Mouse (Mus musculus): Measurements from ENCODE around the gene Gm49337. TPM values are rescaled to one million over a fixed set of nuclear protein-coding genes. Genes with fewer than 3 reads are reported as not detected.

The Gm49337 gene
- total RNA-seq, 2 experiments from 2014 or later: not detected

GRCm38 (mm10) chr4:116291561-116291960, 118.4 kb downstream of the Gm49337 start:
- ATAC-seq (replicated peaks; ENCODE audit: low FRiP score, poor library complexity, severe bottlenecking): no peak

GRCm38 (mm10) chr4:116293296-116293695, 120.1 kb downstream of the Gm49337 start:
- ATAC-seq (replicated peaks; ENCODE audit: low FRiP score, poor library complexity, severe bottlenecking): 0 out of 2 replicates have a peak, but pooled peaks have one; percentile 39

- no peak for ATAC-seq (replicated peaks; ENCODE audit: low FRiP score, poor library complexity, severe bottlenecking)
These were observed 127.7 kb downstream of the Gm49337 start for GRCm38 (mm10) chr4:116300878-116301355.

- no peak for ATAC-seq (replicated peaks; ENCODE audit: low FRiP score, poor library complexity, severe bottlenecking)
These were observed 131.4 kb downstream of the Gm49337 start for GRCm38 (mm10) chr4:116304551-116304950.

- no peak for ATAC-seq (replicated peaks; ENCODE audit: low FRiP score, poor library complexity, severe bottlenecking)
These were observed 144.4 kb downstream of the Gm49337 start for GRCm38 (mm10) chr4:116317575-116317974.

GRCm38 (mm10) chr4:116322127-116322526, 148.9 kb downstream of the Gm49337 start:
- ATAC-seq (replicated peaks; ENCODE audit: low FRiP score, poor library complexity, severe bottlenecking): no peak

- no peak for ATAC-seq (replicated peaks; ENCODE audit: low FRiP score, poor library complexity, severe bottlenecking)
These were observed 156.1 kb downstream of the Gm49337 start for GRCm38 (mm10) chr4:116329256-116329655.

- no peak for ATAC-seq (replicated peaks; ENCODE audit: low FRiP score, poor library complexity, severe bottlenecking)
These were observed 163.1 kb downstream of the Gm49337 start for GRCm38 (mm10) chr4:116336294-116336693.

- ATAC-seq (replicated peaks; ENCODE audit: low FRiP score, poor library complexity, severe bottlenecking): no peak
These were observed 168.9 kb downstream of the Gm49337 start for GRCm38 (mm10) chr4:116342119-116342518.

Other genes with a start within 250 kb of the Gm49337 start
- not detected in 2 replicates for gene Dmbx1, start 233.5 kb upstream of the Gm49337 start, total RNA-seq (2015; ENCODE audit: low replicate concordance)
- gene Dmbx1, start 233.5 kb upstream of the Gm49337 start, total RNA-seq (2017; ENCODE audit: low replicate concordance): not detected in 2 replicates
- 0.84 TPM in 1 of 2 replicates, not detected in the other for gene Faah, start 155.5 kb upstream of the Gm49337 start, total RNA-seq (2015; ENCODE audit: low replicate concordance)
- gene Faah, start 155.5 kb upstream of the Gm49337 start, total RNA-seq (2017; ENCODE audit: low replicate concordance): 0.64 TPM in 1 of 2 replicates, not detected in the other
- gene Nsun4, start 119.5 kb upstream of the Gm49337 start, total RNA-seq (2015; ENCODE audit: low replicate concordance): 0.84 and 3.6 TPM in 2 replicates
- 1.4 and 2.1 TPM in 2 replicates for gene Nsun4, start 119.5 kb upstream of the Gm49337 start, total RNA-seq (2017; ENCODE audit: low replicate concordance)
- gene Uqcrh, start 98.3 kb upstream of the Gm49337 start, total RNA-seq (2015; ENCODE audit: low replicate concordance): 302 and 380 TPM in 2 replicates
- gene Uqcrh, start 98.3 kb upstream of the Gm49337 start, total RNA-seq (2017; ENCODE audit: low replicate concordance): 113 and 237 TPM in 2 replicates
- gene Lrrc41, start 98.1 kb upstream of the Gm49337 start, total RNA-seq (2015; ENCODE audit: low replicate concordance): 8.3 and 9.2 TPM in 2 replicates
- gene Lrrc41, start 98.1 kb upstream of the Gm49337 start, total RNA-seq (2017; ENCODE audit: low replicate concordance): 5.4 and 11.9 TPM in 2 replicates
- 40.2 and 41.8 TPM in 2 replicates for gene Rad54l, start 49.7 kb upstream of the Gm49337 start, total RNA-seq (2015; ENCODE audit: low replicate concordance)
- 25.8 and 51.3 TPM in 2 replicates for gene Rad54l, start 49.7 kb upstream of the Gm49337 start, total RNA-seq (2017; ENCODE audit: low replicate concordance)
- gene Pomgnt1, start 49.5 kb upstream of the Gm49337 start, total RNA-seq (2015; ENCODE audit: low replicate concordance): 1.4 TPM in 1 of 2 replicates, not detected in the other
- 1.0 and 2.6 TPM in 2 replicates for gene Pomgnt1, start 49.5 kb upstream of the Gm49337 start, total RNA-seq (2017; ENCODE audit: low replicate concordance)
- gene Lurap1, start 22.0 kb upstream of the Gm49337 start, total RNA-seq (2015; ENCODE audit: low replicate concordance): not detected in 2 replicates
- not detected in 2 replicates for gene Lurap1, start 22.0 kb upstream of the Gm49337 start, total RNA-seq (2017; ENCODE audit: low replicate concordance)
- gene Tspan1, start 5.8 kb upstream of the Gm49337 start, total RNA-seq (2015; ENCODE audit: low replicate concordance): not detected in 2 replicates
- not detected in 2 replicates for gene Tspan1, start 5.8 kb upstream of the Gm49337 start, total RNA-seq (2017; ENCODE audit: low replicate concordance)
- not detected in 2 replicates for gene 1700042G07Rik, start within 50 bp of the Gm49337 start, total RNA-seq (2015; ENCODE audit: low replicate concordance)
- not detected in 2 replicates for gene 1700042G07Rik, start within 50 bp of the Gm49337 start, total RNA-seq (2017; ENCODE audit: low replicate concordance)
- gene Pik3r3, start 48.2 kb downstream of the Gm49337 start, total RNA-seq (2015; ENCODE audit: low replicate concordance): 1.8 and 2.1 TPM in 2 replicates
- 0.26 and 5.7 TPM in 2 replicates for gene Pik3r3, start 48.2 kb downstream of the Gm49337 start, total RNA-seq (2017; ENCODE audit: low replicate concordance)